Comparison of ENCODE assay signal across 17 mouse cellular contexts in genomic region chr14:8712674-8713073, GRCm38 (mm10). TPM values are rescaled to one million over a fixed set of nuclear protein-coding genes. Genes with fewer than 3 reads are reported as not detected.
"Had no signal": no experiment of that assay in that cellular context is flagged by ENCODE, and none has a peak within 500 bp of the region (broad histone marks: within the 10 kb centered on the region; RNA-seq: fewer than 3 reads in every experiment).

No protein-coding gene starts in this region.

- H3K27me3 ChIP-seq: lung, embryonic 15.5 days; megakaryocyte, embryonic 14.5 days; midbrain, embryonic 13.5 days; midbrain, embryonic 15.5 days; neural tube, embryonic 12.5 days; stomach, embryonic 15.5 days had no signal

- H3K9me3 ChIP-seq: lung, embryonic 15.5 days; midbrain, embryonic 13.5 days; midbrain, embryonic 15.5 days; neural tube, embryonic 12.5 days; stomach, embryonic 15.5 days had no signal

- H3K27ac ChIP-seq: lung, embryonic 15.5 days; macrophage; midbrain, embryonic 13.5 days; midbrain, embryonic 15.5 days; neural tube, embryonic 12.5 days; stomach, embryonic 15.5 days; stomach, postnatal 0 days had no signal

- H3K4me1 ChIP-seq: lung, embryonic 15.5 days; megakaryocyte, embryonic 14.5 days; midbrain, embryonic 13.5 days; midbrain, embryonic 15.5 days; neural tube, embryonic 12.5 days; stomach, embryonic 15.5 days had no signal

- H3K4me2 ChIP-seq: lung, embryonic 15.5 days; midbrain, embryonic 11.5 days; midbrain, embryonic 13.5 days; midbrain, embryonic 15.5 days; neural tube, embryonic 12.5 days; stomach, embryonic 15.5 days had no signal

- H3K36me3 ChIP-seq: lung, embryonic 15.5 days; midbrain, embryonic 13.5 days; midbrain, embryonic 15.5 days; neural tube, embryonic 12.5 days; stomach, embryonic 15.5 days had no signal

- ATAC-seq: lung, postnatal 0 days; midbrain, embryonic 13.5 days; midbrain, embryonic 15.5 days had no signal

- DNase-seq: lung, adult 2 months; lung, postnatal 14 days; lung, postnatal 36 days; right cerebral cortex, postnatal 14 days; thymus, adult 2 months; thymus, postnatal 25 days; thymus, postnatal 4 days had no signal

- H3K9ac ChIP-seq: lung, embryonic 15.5 days; midbrain, embryonic 13.5 days; midbrain, embryonic 15.5 days; neural tube, embryonic 12.5 days; stomach, embryonic 15.5 days had no signal

- H3K4me3 ChIP-seq: lung, embryonic 15.5 days; megakaryocyte, embryonic 14.5 days; midbrain, embryonic 13.5 days; midbrain, embryonic 15.5 days; neural tube, embryonic 12.5 days; stomach, embryonic 15.5 days had no signal

RNA-seq across cellular contexts. Expression of gene 4930452B06Rik, which starts 46.6 kb away (rescaled TPM):
- polyA plus RNA-seq: macrophage had no signal
